Mouse (Mus musculus) ES-Bruce4 (cell line): ENCODE measurements around the gene Vpreb3.

Source experiments
- CTCF ChIP-seq: IDR thresholded peaks from one replicate; pipeline ENCODE4 v1.8.1; 2011; ENCODE audit warnings: low read depth, low read length
- POLR2A ChIP-seq: IDR thresholded peaks from one replicate; pipeline ENCODE4 v1.8.1; 2011; ENCODE audit warnings: low read length; ENCODE audit not compliant: insufficient read depth

- TF ChIP-seq CTCF (no peak), POLR2A (no peak)
These were observed 44.8 kb upstream of the Vpreb3 start for GRCm38 (mm10) chr10:75898039-75898564.
